Mouse (Mus musculus): ENCODE measurements at regions not wholly inside any gene's neighbourhood (a gene's known extent, or its start where the extent isn't known, plus 50 kb on each side); places are given as distances from the start of the nearest gene placed in this dataset.

GRCm38 (mm10) chr4:131488246-131488645, 349.8 kb downstream of the Ptpru start:
- DNase-seq (ENCODE audit: low spot score in 2 of 2): no peak

DNA sequence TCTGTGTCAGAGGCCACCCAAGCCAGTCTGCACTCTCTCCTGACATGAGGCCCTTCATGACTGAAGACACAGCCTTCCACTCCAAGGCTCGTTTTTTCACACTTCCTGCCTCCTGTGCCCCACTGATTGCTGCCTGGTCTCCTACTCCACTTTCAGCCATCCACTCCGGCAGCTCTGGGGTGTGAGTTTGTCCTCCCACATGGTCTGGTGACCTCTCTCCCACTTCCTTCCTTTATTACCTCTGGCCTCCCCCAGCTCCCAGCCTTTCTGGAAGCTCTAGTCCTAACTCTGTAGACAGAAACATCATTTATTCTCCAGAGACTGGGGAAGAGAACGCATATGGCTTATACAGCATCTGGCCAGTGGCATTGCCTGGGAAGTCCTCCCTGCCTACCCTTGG, 349.0 kb downstream of the Ptpru start:
- no peak for DNase-seq (ENCODE audit: low spot score in 2 of 2)

- DNase-seq (ENCODE audit: low spot score in 2 of 2): no peak
Measured at GRCm38 (mm10) chr4:131491960-131492359, 346.1 kb downstream of the Ptpru start.

- DNase-seq (ENCODE audit: low spot score in 2 of 2): no peak
Measured at GRCm38 (mm10) chr4:131493726-131494125, 344.4 kb downstream of the Ptpru start.

DNA sequence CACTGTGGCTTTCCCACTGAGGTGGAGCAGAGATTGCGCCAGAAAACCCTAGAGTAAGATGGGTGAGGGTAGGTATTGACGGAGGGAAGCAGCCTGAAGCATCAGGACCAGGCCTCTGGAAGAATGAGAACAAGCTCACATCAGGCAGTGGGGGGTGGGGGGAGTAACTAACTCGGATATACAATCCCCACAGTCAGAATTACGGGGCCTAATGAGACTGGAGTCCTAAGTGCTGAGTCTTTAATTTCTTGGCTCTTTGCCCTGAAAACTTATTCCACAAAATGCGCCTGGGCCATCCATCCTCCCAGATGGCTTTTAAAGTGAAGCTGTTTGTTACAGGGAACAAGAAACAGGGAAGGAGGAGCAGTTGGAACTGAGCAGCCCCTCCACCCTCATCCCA, 341.2 kb downstream of the Ptpru start:
- no peak for DNase-seq (ENCODE audit: low spot score in 2 of 2)

GRCm38 (mm10) chr4:131500928-131501650, 337.0 kb downstream of the Ptpru start:
- DNase-seq (ENCODE audit: low spot score in 2 of 2): no peak

DNA sequence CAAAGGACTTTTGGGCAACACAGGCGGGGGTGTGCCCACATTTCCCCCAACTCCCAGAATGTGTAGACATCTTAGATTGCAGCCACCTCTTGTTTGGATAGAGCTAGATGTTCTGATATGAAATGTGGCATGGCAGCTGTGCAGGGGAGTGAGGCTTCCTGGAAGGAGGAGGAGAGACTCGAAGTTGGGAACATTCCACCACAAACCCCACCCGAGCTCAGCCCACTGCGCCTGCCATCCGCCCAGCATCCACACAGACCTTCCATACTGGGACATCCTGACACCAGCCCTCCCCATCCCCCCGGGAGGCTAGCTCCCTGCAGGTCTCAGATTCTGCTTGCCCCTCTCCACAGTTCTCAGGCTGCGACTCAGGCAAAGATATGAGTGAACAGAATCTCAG, 329.9 kb downstream of the Ptpru start:
- DNase-seq (ENCODE audit: low spot score in 2 of 2): no peak

GRCm38 (mm10) chr4:131511586-131511985, 326.5 kb downstream of the Ptpru start:
- no peak for DNase-seq (ENCODE audit: low spot score in 2 of 2)

- no peak for DNase-seq (ENCODE audit: low spot score in 2 of 2)
Measured at GRCm38 (mm10) chr4:131512768-131513167, 325.3 kb downstream of the Ptpru start.

- no peak for DNase-seq (ENCODE audit: low spot score in 2 of 2)
Measured at GRCm38 (mm10) chr4:131520636-131521306, 317.3 kb downstream of the Ptpru start.

- DNase-seq (ENCODE audit: low spot score in 2 of 2): no peak
Measured at GRCm38 (mm10) chr4:131521307-131521651, 316.8 kb downstream of the Ptpru start.

GRCm38 (mm10) chr4:131525236-131525635, 312.9 kb downstream of the Ptpru start:
- no peak for DNase-seq (ENCODE audit: low spot score in 2 of 2)

DNA sequence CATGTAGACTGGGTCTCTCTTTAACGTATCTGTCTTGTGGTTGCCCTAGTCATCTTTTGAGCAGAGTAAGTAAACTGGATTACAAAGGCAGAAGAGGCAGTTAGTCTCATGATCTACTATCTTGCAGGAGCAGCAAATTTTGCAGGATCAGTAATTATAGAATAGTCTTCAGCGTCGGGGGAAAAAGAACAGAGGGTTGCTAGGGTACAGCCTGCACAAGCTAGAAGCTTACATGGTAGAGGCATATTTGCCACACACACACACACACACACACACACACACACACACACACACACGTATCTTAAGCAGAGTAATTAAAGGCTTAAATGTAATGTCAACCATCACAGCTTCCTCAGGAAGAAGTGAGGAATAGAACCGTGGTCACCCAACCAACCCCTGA, 307.6 kb downstream of the Ptpru start:
- no peak for DNase-seq (ENCODE audit: low spot score in 2 of 2)

DNA sequence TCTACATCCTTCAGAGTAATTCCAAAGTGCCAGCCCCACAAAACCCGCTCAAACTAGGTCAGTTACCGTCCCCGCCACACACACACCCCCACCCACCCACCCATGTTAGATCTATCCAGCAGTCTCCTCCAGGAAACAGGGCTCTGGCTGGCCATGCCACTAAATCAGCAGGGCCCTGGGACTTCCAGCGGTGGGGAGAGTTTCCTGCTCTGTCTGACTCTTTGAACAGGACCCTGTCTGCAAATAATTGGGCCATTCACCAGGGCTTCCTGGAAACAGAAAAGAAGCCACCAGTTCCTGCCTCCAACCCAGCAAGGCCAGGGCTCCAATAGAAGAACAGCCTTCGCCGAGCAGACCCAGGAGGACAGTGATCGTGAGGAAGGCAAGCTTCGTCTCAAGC, 307.1 kb downstream of the Ptpru start:
- no peak for DNase-seq (ENCODE audit: low spot score in 2 of 2)

DNA sequence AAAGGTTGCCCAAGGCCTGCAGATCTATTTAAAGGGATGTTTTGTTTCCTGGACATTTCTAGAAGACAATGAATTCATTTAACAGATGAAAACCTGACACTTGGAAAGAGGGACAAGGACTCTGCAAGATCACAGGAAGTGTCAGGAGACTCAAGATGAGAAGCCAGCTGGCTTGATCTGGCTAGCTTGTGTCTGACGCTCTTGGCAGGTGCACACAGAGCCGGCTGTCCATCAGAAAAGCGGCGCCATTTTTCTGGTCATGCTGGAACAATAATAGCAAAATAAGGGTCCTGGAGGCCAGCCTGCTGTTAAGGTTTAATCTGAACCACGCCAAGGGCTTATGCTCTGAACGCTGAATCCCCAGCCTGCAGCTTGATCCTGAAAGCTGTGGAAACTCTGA, 303.3 kb downstream of the Ptpru start:
- DNase-seq (ENCODE audit: low spot score in 2 of 2): no peak

- no peak for DNase-seq (ENCODE audit: low spot score in 2 of 2)
Measured at GRCm38 (mm10) chr4:131538237-131538636, 299.9 kb downstream of the Ptpru start.

DNA sequence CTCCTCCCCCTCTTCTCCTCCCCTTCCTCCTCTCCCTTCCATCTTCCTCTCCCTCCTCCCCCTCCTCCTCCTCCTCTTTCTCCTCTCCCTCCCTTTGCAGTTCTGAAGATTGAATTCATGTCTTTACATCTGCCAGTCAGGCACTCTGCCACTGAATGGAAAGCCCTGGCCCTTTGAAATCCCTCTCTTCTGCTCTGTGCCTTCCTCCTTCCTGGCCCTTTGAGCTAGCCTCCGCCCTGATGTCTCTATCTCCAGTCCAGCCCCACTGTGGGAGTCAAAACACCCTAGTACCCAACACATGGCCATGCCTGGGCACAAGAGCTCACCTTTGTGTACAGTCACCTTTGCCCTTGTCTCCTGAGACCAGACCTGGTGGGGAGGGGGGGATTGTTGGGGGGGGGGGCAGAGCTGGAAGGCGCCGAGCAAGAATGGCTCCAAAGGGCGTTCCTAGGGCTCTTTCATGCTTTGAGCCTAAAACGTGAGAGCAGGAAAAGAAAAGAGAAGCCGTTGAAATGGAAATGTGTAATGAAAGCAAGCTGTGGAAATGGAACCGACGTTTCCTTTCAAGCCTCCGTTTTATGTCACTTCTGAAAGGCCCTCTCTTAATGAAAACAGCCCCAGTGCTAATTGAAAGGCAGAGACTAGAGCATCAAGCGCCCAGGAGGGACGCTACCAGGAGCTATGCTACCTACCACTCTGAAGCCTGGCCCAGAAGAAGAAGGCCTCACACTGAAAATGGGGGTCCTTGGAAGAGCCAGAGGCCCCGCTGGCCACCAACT, 291.5 kb downstream of the Ptpru start:
- no peak for DNase-seq (ENCODE audit: low spot score in 2 of 2)

DNA sequence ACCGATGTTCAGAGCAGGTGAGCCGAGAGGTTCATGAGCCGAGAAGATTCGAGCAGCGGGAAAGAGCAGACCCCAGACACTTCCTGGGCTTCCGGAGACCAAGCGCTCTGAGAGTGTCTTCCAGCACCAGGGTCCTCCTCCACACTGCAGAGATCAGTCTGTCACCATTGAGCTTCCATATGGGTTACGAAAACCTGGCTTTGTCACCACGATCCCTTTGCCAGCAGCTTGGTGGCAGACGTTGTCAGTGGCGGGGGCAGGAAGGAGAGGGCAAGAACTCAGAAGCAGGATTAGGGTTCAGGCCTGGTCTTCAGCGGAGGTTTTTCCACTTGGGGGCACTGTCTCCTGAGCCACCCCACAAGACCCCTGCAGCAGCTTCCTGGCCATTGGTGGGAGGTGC, 288.5 kb downstream of the Ptpru start:
- DNase-seq (ENCODE audit: low spot score in 2 of 2): no peak

GRCm38 (mm10) chr4:131558513-131558912, 279.6 kb downstream of the Ptpru start:
- DNase-seq (ENCODE audit: low spot score in 2 of 2): no peak

GRCm38 (mm10) chr4:131563851-131564250, 274.2 kb downstream of the Ptpru start:
- DNase-seq (ENCODE audit: low spot score in 2 of 2): no peak

GRCm38 (mm10) chr4:131565203-131565602, 272.9 kb downstream of the Ptpru start:
- no peak for DNase-seq (ENCODE audit: low spot score in 2 of 2)

GRCm38 (mm10) chr4:131567241-131567640, 270.8 kb downstream of the Ptpru start:
- DNase-seq (ENCODE audit: low spot score in 2 of 2): no peak

DNA sequence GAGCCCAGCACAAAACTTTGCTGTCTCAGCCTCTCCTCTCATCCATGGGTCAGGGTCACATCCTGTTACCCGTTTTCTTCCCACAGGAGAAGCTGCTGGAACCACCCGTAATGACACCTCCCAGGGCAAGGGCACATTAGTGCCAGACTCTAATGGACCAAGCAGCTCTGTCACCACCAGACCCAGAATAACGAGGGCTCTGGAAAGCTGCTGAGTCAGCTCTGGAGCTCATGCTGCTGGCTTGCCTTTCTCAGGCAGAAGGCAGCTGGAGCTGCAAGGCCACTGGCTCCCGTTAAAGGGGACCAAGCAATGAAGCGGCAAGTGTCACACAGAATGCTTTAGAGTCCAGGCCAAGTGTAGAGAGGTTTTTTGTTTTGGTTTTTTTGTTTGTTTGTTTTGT, 268.9 kb downstream of the Ptpru start:
- no peak for DNase-seq (ENCODE audit: low spot score in 2 of 2)

Measured in spleen, postnatal 14 days (tissue).